Mouse (Mus musculus) adrenal gland, postnatal 4 days (tissue): ENCODE measurements around the gene Mdm2. TPM values are rescaled to one million over a fixed set of nuclear protein-coding genes. Genes with fewer than 3 reads are reported as not detected.

Source experiments
- DNase-seq, 2 experiments: peaks; one replicate each; pipeline ENCODE4 v3.0.0; 2021 to 2022; ENCODE audit warnings: low spot score in 2 of 2, mixed read lengths in 2 of 2
- total RNA-seq, 2 experiments: library from RNA; stranded (reverse); gene quantifications; 2 replicates each; pipeline ENCODE4 v1.2.3; 2021

The Mdm2 gene
- total RNA-seq, 2 experiments from 2014 or later, result 63.3 to 67.4 TPM

GRCm38 (mm10) chr10:117685171-117685848 lies 25.2 kb downstream of the Mdm2 start:
- DNase-seq, result no peak

- no peak for DNase-seq
These were observed 26.0 kb downstream of the Mdm2 start for GRCm38 (mm10) chr10:117684298-117685170.

- DNase-seq, result no peak
These were observed 26.9 kb downstream of the Mdm2 start for GRCm38 (mm10) chr10:117683734-117684037.

GRCm38 (mm10) chr10:117682858-117683733 lies 27.5 kb downstream of the Mdm2 start:
- no peak for DNase-seq

GRCm38 (mm10) chr10:117681999-117682857 lies 28.3 kb downstream of the Mdm2 start:
- no peak for DNase-seq

GRCm38 (mm10) chr10:117681543-117681942 lies 29.0 kb downstream of the Mdm2 start:
- DNase-seq, result no peak

- no peak for DNase-seq
These were observed 29.6 kb downstream of the Mdm2 start for GRCm38 (mm10) chr10:117680868-117681513.

- DNase-seq, result no peak
These were observed 30.5 kb downstream of the Mdm2 start for GRCm38 (mm10) chr10:117679963-117680473.

GRCm38 (mm10) chr10:117679029-117679686 lies 31.4 kb downstream of the Mdm2 start:
- DNase-seq, result no peak

GRCm38 (mm10) chr10:117678357-117678756 lies 32.2 kb downstream of the Mdm2 start:
- DNase-seq, result no peak

GRCm38 (mm10) chr10:117677494-117678236 lies 32.9 kb downstream of the Mdm2 start:
- DNase-seq, result no peak

- DNase-seq, result no peak
These were observed 33.8 kb downstream of the Mdm2 start for GRCm38 (mm10) chr10:117676644-117677313.

- DNase-seq, result no peak
These were observed 34.4 kb downstream of the Mdm2 start for GRCm38 (mm10) chr10:117676036-117676643.

GRCm38 (mm10) chr10:117675096-117676035 lies 35.2 kb downstream of the Mdm2 start:
- DNase-seq, result peak in 1 of 2 experiments; percentile 28

- no peak for DNase-seq
These were observed 36.1 kb downstream of the Mdm2 start for GRCm38 (mm10) chr10:117674359-117675019.

- no peak for DNase-seq
These were observed 36.6 kb downstream of the Mdm2 start for GRCm38 (mm10) chr10:117673913-117674312.
